Mouse (Mus musculus) intestine, embryonic 16.5 days (tissue): Measurements from ENCODE around the gene Rapgef4. TPM values are rescaled to one million over a fixed set of nuclear protein-coding genes. Genes with fewer than 3 reads are reported as not detected.

Experiments used
- ATAC-seq: fragments of 200-750 bp; cut with Nextera tagmentation; 2 replicates; pipeline ENCODE4 v1.8.0; 2017; ENCODE audit warnings: moderate TSS enrichment, moderate library complexity
- H3K27ac ChIP-seq: fragments of 300-500 bp; sonication (generic); 2 replicates; pipeline ENCODE4 v1.5.1; 2014; ENCODE audit warnings: mild to moderate bottlenecking, low read length
- H3K27me3 ChIP-seq: fragments of 300-500 bp; sonication (generic); replicated peaks from 2 replicates; pipeline ENCODE4 v1.6.1; 2014; ENCODE audit warnings: low read length, control low read depth, mixed read lengths; ENCODE audit not compliant: control insufficient read depth, insufficient read depth
- H3K36me3 ChIP-seq: fragments of 300-500 bp; sonication (generic); 2 replicates; pipeline ENCODE4 v1.6.1; 2014; ENCODE audit warnings: low read length, control low read depth; ENCODE audit not compliant: control insufficient read depth, insufficient read depth
- H3K4me1 ChIP-seq: fragments of 300-500 bp; sonication (generic); 2 replicates; pipeline ENCODE4 v1.6.1; 2014; ENCODE audit warnings: low read length, control low read depth, mixed read lengths; ENCODE audit not compliant: control insufficient read depth, insufficient read depth
- H3K4me2 ChIP-seq: fragments of 300-500 bp; sonication (generic); 2 replicates; pipeline ENCODE4 v1.6.1; 2014; ENCODE audit warnings: low read depth, low read length, control low read depth
- H3K4me3 ChIP-seq: fragments of 300-500 bp; sonication (generic); 2 replicates; pipeline ENCODE4 v1.5.1; 2014; ENCODE audit warnings: mild to moderate bottlenecking, low read length
- H3K9ac ChIP-seq: fragments of 300-500 bp; sonication (generic); 2 replicates; pipeline ENCODE4 v1.6.1; 2014; ENCODE audit warnings: low read depth, low read length
- H3K9me3 ChIP-seq: fragments of 300-500 bp; sonication (generic); 2 replicates; pipeline ENCODE4 v1.6.1; 2016; ENCODE audit warnings: low read length, control low read depth; ENCODE audit not compliant: control insufficient read depth
- WGBS: fragments of 180-500 bp; shearing (Covaris S2); extraction: QIAGEN DNeasy Blood & Tissue Kit; methylation state at CpG from one replicate; pipeline ENCODE4 v1.1.7; 2014; 5-methylcytosine and 5-hydroxymethylcytosine counted together
- polyA plus RNA-seq: library from polyadenylated mRNA; unstranded; fragments of >200 nt; fragmentation: Nextera tagmentation; extraction: Ambion mirVana; gene quantifications from 2 replicates; pipeline ENCODE4 v1.2.1, GENCODE M21; 2015

Rapgef4 gene
- polyA plus RNA-seq, 1 experiment from 2014 or later, result 2.8 TPM

- Histone ChIP-seq H3K9me3 (no peaks in the 10 kb centered on the region), H3K4me3 (no peak overlapping the region), H3K36me3 (no peaks in the 10 kb centered on the region), H3K27me3 (no peaks in the 10 kb centered on the region), H3K27ac (no peak overlapping the region), H3K4me1 (no peaks in the 10 kb centered on the region), H3K4me2 (no peak overlapping the region), H3K9ac (no peak overlapping the region)
- ATAC-seq, result no peak
- WGBS, result 89% methylated on average over 6 of the region's 6 CpGs
Observed at GRCm38 (mm10) chr2:72226006-72226405, 245.0 kb downstream of the Rapgef4 start.

- H3K27me3 ChIP-seq, result no peaks in the 10 kb centered on the region
- no peaks in the 10 kb centered on the region for H3K9me3 ChIP-seq
- no peak overlapping the region for H3K27ac ChIP-seq
- H3K4me1 ChIP-seq, result no peaks in the 10 kb centered on the region
- 90% methylated on average over 6 of the region's 6 CpGs for WGBS
- no peak overlapping the region for H3K9ac ChIP-seq
- H3K4me3 ChIP-seq, result no peak overlapping the region
- H3K36me3 ChIP-seq, result no peaks in the 10 kb centered on the region
- no peak for ATAC-seq
- no peak overlapping the region for H3K4me2 ChIP-seq
Observed at GRCm38 (mm10) chr2:72227416-72227815, 246.4 kb downstream of the Rapgef4 start.

- Histone ChIP-seq H3K4me2 (no peak overlapping the region), H3K27me3 (no peaks in the 10 kb centered on the region), H3K4me3 (no peak overlapping the region), H3K9ac (no peak overlapping the region), H3K9me3 (no peaks in the 10 kb centered on the region), H3K36me3 (no peaks in the 10 kb centered on the region), H3K4me1 (no peaks in the 10 kb centered on the region), H3K27ac (no peak overlapping the region)
- ATAC-seq, result no peak
- WGBS, result 77% methylated on average over 14 of the region's 14 CpGs
Observed at GRCm38 (mm10) chr2:72228881-72229280, 247.8 kb downstream of the Rapgef4 start.

- Histone ChIP-seq H3K4me1 (no peaks in the 10 kb centered on the region), H3K27ac (no peak overlapping the region), H3K4me3 (no peak overlapping the region), H3K36me3 (no peaks in the 10 kb centered on the region), H3K9ac (no peak overlapping the region), H3K4me2 (no peak overlapping the region), H3K9me3 (no peaks in the 10 kb centered on the region), H3K27me3 (no peaks in the 10 kb centered on the region)
- WGBS, result 74% methylated on average over 9 of the region's 9 CpGs
- no peak for ATAC-seq
Observed at GRCm38 (mm10) chr2:72230545-72230944, 249.5 kb downstream of the Rapgef4 start.

GRCm38 (mm10) chr2:72234085-72234484 is 253.0 kb downstream of the Rapgef4 start:
- 91% methylated on average over 11 of the region's 11 CpGs for WGBS
- Histone ChIP-seq H3K9me3 (no peaks in the 10 kb centered on the region), H3K4me2 (no peak overlapping the region), H3K4me3 (no peak overlapping the region), H3K9ac (no peak overlapping the region), H3K36me3 (no peaks in the 10 kb centered on the region), H3K4me1 (no peaks in the 10 kb centered on the region), H3K27me3 (no peaks in the 10 kb centered on the region), H3K27ac (no peak overlapping the region)
- no peak for ATAC-seq

- ATAC-seq, result no peak
- no peak overlapping the region for H3K9ac ChIP-seq
- H3K36me3 ChIP-seq, result no peaks in the 10 kb centered on the region
- H3K4me3 ChIP-seq, result no peak overlapping the region
- H3K4me1 ChIP-seq, result no peaks in the 10 kb centered on the region
- 4% methylated on average over 3 of the region's 3 CpGs for WGBS
- H3K27me3 ChIP-seq, result no peaks in the 10 kb centered on the region
- no peaks in the 10 kb centered on the region for H3K9me3 ChIP-seq
- H3K4me2 ChIP-seq, result no peak overlapping the region
- H3K27ac ChIP-seq, result no peak overlapping the region
Observed at GRCm38 (mm10) chr2:72234943-72235342, 253.9 kb downstream of the Rapgef4 start.

GRCm38 (mm10) chr2:72235361-72235901 is 254.4 kb downstream of the Rapgef4 start:
- 51% methylated on average over 12 of the region's 12 CpGs for WGBS
- Histone ChIP-seq H3K36me3 (no peaks in the 10 kb centered on the region), H3K4me2 (no peak overlapping the region), H3K27ac (no peak overlapping the region), H3K9ac (no peak overlapping the region), H3K9me3 (no peaks in the 10 kb centered on the region), H3K4me3 (no peak overlapping the region), H3K4me1 (no peaks in the 10 kb centered on the region), H3K27me3 (no peaks in the 10 kb centered on the region)
- no peak for ATAC-seq

- Histone ChIP-seq H3K27ac (no peak overlapping the region), H3K9me3 (no peaks in the 10 kb centered on the region), H3K9ac (no peak overlapping the region), H3K27me3 (no peaks in the 10 kb centered on the region), H3K36me3 (no peaks in the 10 kb centered on the region), H3K4me3 (no peak overlapping the region), H3K4me1 (peaks cover 5% of the 10 kb centered on the region; the same call in 1 of the 2 replicates), H3K4me2 (no peak overlapping the region)
- no peak for ATAC-seq
- 80% methylated on average over 2 of the region's 2 CpGs for WGBS
Observed at GRCm38 (mm10) chr2:72238421-72238820, 257.4 kb downstream of the Rapgef4 start.

GRCm38 (mm10) chr2:72238925-72239324 is 257.9 kb downstream of the Rapgef4 start:
- no peak for ATAC-seq
- Histone ChIP-seq H3K4me1 (peaks cover 5% of the 10 kb centered on the region; the same call in 1 of the 2 replicates), H3K4me2 (no peak overlapping the region), H3K27me3 (no peaks in the 10 kb centered on the region), H3K9ac (no peak overlapping the region), H3K27ac (no peak overlapping the region), H3K9me3 (no peaks in the 10 kb centered on the region), H3K36me3 (no peaks in the 10 kb centered on the region), H3K4me3 (no peak overlapping the region)
- 73% methylated on average over 11 of the region's 11 CpGs for WGBS

- Histone ChIP-seq H3K27ac (no peak overlapping the region), H3K9me3 (no peaks in the 10 kb centered on the region), H3K36me3 (no peaks in the 10 kb centered on the region), H3K4me2 (no peak overlapping the region), H3K4me3 (no peak overlapping the region), H3K9ac (no peak overlapping the region), H3K27me3 (no peaks in the 10 kb centered on the region), H3K4me1 (peaks cover 5% of the 10 kb centered on the region; the same call in 1 of the 2 replicates)
- 84% methylated on average over 8 of the region's 8 CpGs for WGBS
- no peak for ATAC-seq
Observed at GRCm38 (mm10) chr2:72239456-72239855, 258.4 kb downstream of the Rapgef4 start.
